Mouse (Mus musculus) liver, embryonic 15.5 days (tissue): ENCODE results near the gene Letmd1. TPM values are rescaled to one million over a fixed set of nuclear protein-coding genes. Genes with fewer than 3 reads are reported as not detected.
"Not testable (repeated sequence)": the region's sequence is repeated elsewhere in the genome, so short reads cannot be mapped to it uniquely, and the experiment has no call there.

Experiments used
- ATAC-seq: fragments of 200-750 bp; cut with Nextera tagmentation; 2 replicates; pipeline ENCODE4 v1.8.0; 2017; ENCODE audit warnings: moderate number of reproducible peaks, mild to moderate bottlenecking, moderate library complexity; ENCODE audit not compliant: insufficient read depth
- H3K27ac ChIP-seq: fragments of 300-500 bp; sonication (generic); replicated peaks from 2 replicates; pipeline ENCODE4 v1.5.1; 2015; ENCODE audit warnings: mild to moderate bottlenecking, inconsistent platforms
- H3K27me3 ChIP-seq: fragments of 300-500 bp; sonication (generic); 2 replicates; pipeline ENCODE4 v1.6.1; 2015; ENCODE audit warnings: mild to moderate bottlenecking, inconsistent platforms
- H3K36me3 ChIP-seq: fragments of 300-500 bp; sonication (generic); replicated peaks from 2 replicates; pipeline ENCODE4 v1.6.1; 2015; ENCODE audit warnings: moderate library complexity, mild to moderate bottlenecking, inconsistent platforms
- H3K4me1 ChIP-seq: fragments of 300-500 bp; sonication (generic); replicated peaks from 2 replicates; pipeline ENCODE4 v1.6.1; 2015; ENCODE audit warnings: inconsistent platforms
- H3K4me2 ChIP-seq: fragments of 300-500 bp; sonication (generic); 2 replicates; pipeline ENCODE4 v1.6.1; 2015; ENCODE audit warnings: moderate library complexity, mild to moderate bottlenecking, inconsistent platforms
- H3K4me3 ChIP-seq: fragments of 300-500 bp; sonication (generic); replicated peaks from 2 replicates; pipeline ENCODE4 v1.5.1; 2015; ENCODE audit warnings: mild to moderate bottlenecking, inconsistent platforms
- H3K9ac ChIP-seq: fragments of 300-500 bp; sonication (generic); 2 replicates; pipeline ENCODE4 v1.6.1; 2015; ENCODE audit warnings: moderate library complexity, mild to moderate bottlenecking, inconsistent platforms
- H3K9me3 ChIP-seq: fragments of 300-500 bp; sonication (generic); replicated peaks from 2 replicates; pipeline ENCODE4 v1.6.1; 2016; ENCODE audit warnings: inconsistent platforms
- WGBS: fragments of 180-500 bp; shearing (Covaris S2); methylation state at CpG from one replicate; pipeline ENCODE4 v1.1.7; 2015; ENCODE audit warnings: mixed read lengths; ENCODE audit not compliant: insufficient replicate concordance; 5-methylcytosine and 5-hydroxymethylcytosine counted together
- polyA plus RNA-seq: library from polyadenylated mRNA; unstranded; fragments of >200 nt; fragmentation: Nextera tagmentation; extraction: Ambion mirVana; gene quantifications from 2 replicates; pipeline ENCODE4 v1.2.1, GENCODE M21; 2015

Gene Letmd1
- 11.9 and 14.3 TPM in 2 replicates for polyA plus RNA-seq

DNA sequence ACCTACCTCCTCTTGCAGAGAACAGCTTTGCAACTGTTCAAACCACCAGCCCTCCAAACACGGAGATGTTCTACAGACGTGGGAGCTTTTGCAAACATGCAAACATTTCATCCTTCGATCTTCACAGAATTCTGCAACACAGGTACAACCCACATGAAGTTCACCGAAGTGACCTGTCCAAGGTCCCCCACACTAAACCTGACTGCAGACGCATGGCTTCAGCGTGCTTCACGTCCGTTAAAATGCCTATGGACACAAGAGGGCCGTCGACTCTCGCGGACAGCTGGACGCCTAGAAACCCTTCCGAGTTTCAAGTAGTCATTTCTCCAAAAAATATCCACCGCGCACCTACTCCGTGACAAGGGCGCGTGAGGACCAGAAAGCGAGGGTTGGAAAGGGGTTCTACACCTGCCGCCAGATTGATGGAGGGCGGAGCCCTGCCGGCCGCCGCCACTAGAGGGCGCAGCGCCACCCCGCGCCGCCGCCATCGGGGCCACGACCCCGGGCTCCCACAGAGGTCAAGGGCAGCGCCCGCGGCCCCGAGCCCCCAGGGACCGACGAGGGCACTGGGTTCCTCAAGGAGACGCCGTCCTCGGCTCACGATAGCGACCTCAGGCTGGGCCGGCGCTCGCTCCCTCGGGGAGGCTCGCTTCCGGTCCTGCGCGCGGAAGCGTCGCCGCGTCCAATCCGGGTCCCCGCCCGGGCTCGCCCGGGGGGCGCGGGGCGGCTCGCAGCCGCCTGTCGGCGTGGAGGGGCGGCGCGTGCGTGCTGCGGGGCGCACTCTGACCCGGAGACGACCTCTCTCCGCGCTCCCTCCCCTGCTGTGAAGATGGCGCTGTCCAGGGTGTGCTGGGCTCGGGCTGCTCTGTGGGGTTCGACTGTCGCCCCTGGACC lies at the start of gene Letmd1:
Gene Letmd1, plus strand, starts transcription at position 729 of the 894 bp plus-strand sequence.
- 1% methylated on average over 83 of the region's 84 CpGs for WGBS
- peak; percentile 82 for ATAC-seq
- peak within 1 kb of the TSS; percentile 95 for H3K4me2 ChIP-seq

GRCm38 (mm10) chr15:100419311-100419710 lies 49.5 kb upstream of the Letmd1 start:
- H3K4me3 ChIP-seq, result peak overlapping the region; percentile 99
- H3K36me3 ChIP-seq, result peaks cover 30% of the 10 kb centered on the region
- peaks cover 86% of the 10 kb centered on the region for H3K4me1 ChIP-seq
- WGBS, result 45% methylated on average over 8 of the region's 8 CpGs
- peak overlapping the region; percentile 98 for H3K9ac ChIP-seq
- H3K27me3 ChIP-seq, result peaks cover 11% of the 10 kb centered on the region
- H3K27ac ChIP-seq, result peak overlapping the region; percentile 99
- peak; percentile 3; the same call in 1 of the 2 replicates for ATAC-seq
- H3K9me3 ChIP-seq, result no peaks in the 10 kb centered on the region
- H3K4me2 ChIP-seq, result peak overlapping the region; percentile 99

More for the DNA sequence above, at the start of gene Letmd1:
- Histone ChIP-seq H3K27ac (peak within 1 kb of the TSS; percentile 86), H3K4me1 (peaks cover 29% of the 10 kb centered on the region), H3K9me3 (no peaks in the 10 kb centered on the region), H3K4me3 (peak within 1 kb of the TSS; percentile 91), H3K9ac (peak within 1 kb of the TSS; percentile 83), H3K36me3 (0 out of 2 replicates have a peak, but pooled peaks cover 8% of the 10 kb centered on the region), H3K27me3 (no peaks in the 10 kb centered on the region)

GRCm38 (mm10) chr15:100419901-100420745 lies 48.7 kb upstream of the Letmd1 start:
- ATAC-seq, result peak; percentile 79
- peaks cover 26% of the 10 kb centered on the region for H3K36me3 ChIP-seq
- 21% methylated on average over 9 of the region's 9 CpGs for WGBS
- H3K9ac ChIP-seq, result peak overlapping the region; percentile 98
- H3K4me3 ChIP-seq, result peak overlapping the region; percentile 99
- H3K9me3 ChIP-seq, result no peaks in the 10 kb centered on the region
- H3K27me3 ChIP-seq, result peaks cover 20% of the 10 kb centered on the region
- peak overlapping the region; percentile 99 for H3K27ac ChIP-seq
- H3K4me1 ChIP-seq, result peaks cover 86% of the 10 kb centered on the region
- peak overlapping the region; percentile 99 for H3K4me2 ChIP-seq

DNA sequence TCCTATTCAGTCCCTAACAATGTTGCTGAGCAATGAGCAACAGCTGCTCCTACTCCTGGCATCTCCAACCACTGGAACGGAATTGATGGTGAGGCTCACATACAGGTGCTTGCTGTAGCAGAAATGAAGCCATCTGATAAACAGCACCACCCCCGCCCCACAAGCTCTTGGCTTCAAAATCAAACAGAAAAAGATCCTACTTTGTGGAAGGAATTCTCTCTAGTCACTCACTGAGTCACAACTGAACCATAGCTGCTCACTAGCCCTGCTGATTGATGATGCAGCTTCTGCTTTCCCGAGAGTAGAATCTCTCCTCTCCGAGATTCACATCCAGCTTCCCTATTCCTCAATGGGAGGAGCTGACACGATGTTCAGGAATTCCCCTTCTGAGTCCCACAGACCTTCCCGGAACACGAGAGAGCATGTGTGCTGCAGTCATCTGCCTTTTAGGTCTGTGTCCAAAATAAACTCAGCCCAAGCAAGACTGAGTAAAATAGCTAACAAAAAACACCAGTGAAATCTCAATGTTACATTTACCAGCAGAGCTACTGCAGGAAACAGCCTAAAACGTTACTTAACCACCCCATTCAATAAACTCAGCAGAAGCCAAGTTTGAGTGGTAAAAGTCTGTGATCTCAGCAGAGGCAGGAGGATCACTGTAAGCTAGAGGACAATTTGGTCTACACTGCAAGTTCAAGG lies 47.6 kb upstream of the Letmd1 start:
- 13% methylated on average over 8 of the region's 8 CpGs for WGBS
- Histone ChIP-seq H3K4me2 (peak overlapping the region; percentile 99), H3K36me3 (peaks cover 16% of the 10 kb centered on the region), H3K27me3 (peaks cover 30% of the 10 kb centered on the region), H3K4me3 (peak overlapping the region; percentile 99), H3K27ac (peak overlapping the region; percentile 99), H3K9me3 (no peaks in the 10 kb centered on the region), H3K9ac (peak overlapping the region; percentile 98), H3K4me1 (peaks cover 75% of the 10 kb centered on the region)
- ATAC-seq, result no peak

DNA sequence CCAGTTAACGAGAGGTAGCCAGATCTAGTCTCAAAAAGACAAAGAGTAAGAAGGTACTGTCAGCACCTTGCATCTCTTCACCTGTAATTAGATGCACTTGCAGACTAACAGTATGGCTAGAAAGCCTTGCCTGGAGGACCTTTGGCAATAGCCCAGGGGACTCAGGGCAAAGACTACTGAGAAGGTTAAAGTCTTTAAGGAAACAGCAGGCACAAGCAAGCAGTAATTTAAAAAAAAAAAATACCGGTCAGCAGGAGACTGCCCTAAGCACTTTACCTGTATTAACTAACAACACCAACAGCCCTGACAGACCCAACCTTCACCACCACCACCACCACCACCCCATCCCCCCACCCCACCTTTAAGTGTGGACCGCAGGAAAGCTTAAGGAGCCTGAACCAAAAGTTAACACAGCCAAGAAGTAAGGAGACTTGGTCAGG lies 47.0 kb upstream of the Letmd1 start, which contains the start of gene Gm5475:
Gene Gm5475, plus strand, starts transcription at position 390 of the 440 bp plus-strand sequence.
- H3K9ac ChIP-seq, result peak within 1 kb of the TSS; percentile 98
- ATAC-seq, H3K9me3 ChIP-seq: not testable (repeated sequence)
- peaks cover 13% of the 10 kb centered on the region for H3K36me3 ChIP-seq
- peaks cover 36% of the 10 kb centered on the region for H3K27me3 ChIP-seq
- H3K4me3 ChIP-seq, result peak within 1 kb of the TSS; percentile 99
- H3K4me1 ChIP-seq, result peaks cover 70% of the 10 kb centered on the region
- 14% methylated on average over 3 of the region's 3 CpGs for WGBS
- H3K4me2 ChIP-seq, result peak within 1 kb of the TSS; percentile 99
- H3K27ac ChIP-seq, result peak within 1 kb of the TSS; percentile 99

DNA sequence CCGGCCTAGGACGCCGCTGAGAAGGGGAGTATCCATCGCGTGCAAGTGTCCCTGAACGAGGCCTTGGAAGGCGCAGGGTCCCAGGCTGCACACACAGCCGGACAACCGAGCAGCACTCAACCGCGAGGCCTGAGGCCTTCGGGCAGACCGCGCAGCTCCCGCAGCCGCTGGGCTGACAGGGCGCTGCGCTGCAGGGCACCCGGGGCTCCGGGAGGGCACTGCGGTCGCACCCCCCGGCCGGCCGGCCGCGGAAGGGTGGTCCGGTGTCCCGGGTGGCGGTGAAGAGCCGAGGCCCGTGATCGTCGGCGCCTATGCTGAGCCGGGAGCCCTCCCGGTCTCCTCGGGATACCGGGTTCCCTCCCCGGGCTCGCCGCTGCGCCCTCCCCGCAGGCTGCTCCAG lies 46.3 kb upstream of the Letmd1 start:
- no peaks in the 10 kb centered on the region for H3K9me3 ChIP-seq
- peak overlapping the region; percentile 99 for H3K4me3 ChIP-seq
- H3K4me1 ChIP-seq, result peaks cover 63% of the 10 kb centered on the region
- under 1% methylated on average over 44 of the region's 44 CpGs for WGBS
- H3K4me2 ChIP-seq, result peak overlapping the region; percentile 99
- ATAC-seq, result peak; percentile 43
- peaks cover 43% of the 10 kb centered on the region for H3K27me3 ChIP-seq
- peaks cover 7% of the 10 kb centered on the region for H3K36me3 ChIP-seq
- H3K9ac ChIP-seq, result peak overlapping the region; percentile 98
- peak overlapping the region; percentile 99 for H3K27ac ChIP-seq

- Histone ChIP-seq H3K4me3 (peak overlapping the region; percentile 99), H3K36me3 (0 out of 2 replicates have a peak, but pooled peaks cover under 1% of the 10 kb centered on the region), H3K4me1 (peaks cover 55% of the 10 kb centered on the region), H3K27ac (peak overlapping the region; percentile 99), H3K9ac (peak overlapping the region; percentile 98), H3K4me2 (peak overlapping the region; percentile 99), H3K27me3 (peaks cover 43% of the 10 kb centered on the region), H3K9me3 (no peaks in the 10 kb centered on the region)
- whole genome bisulfite sequencing, result under 1% methylated on average over 65 of the region's 65 CpGs
- peak; percentile 89 for ATAC-seq
These were observed 45.6 kb upstream of the Letmd1 start for GRCm38 (mm10) chr15:100422899-100423860.

DNA sequence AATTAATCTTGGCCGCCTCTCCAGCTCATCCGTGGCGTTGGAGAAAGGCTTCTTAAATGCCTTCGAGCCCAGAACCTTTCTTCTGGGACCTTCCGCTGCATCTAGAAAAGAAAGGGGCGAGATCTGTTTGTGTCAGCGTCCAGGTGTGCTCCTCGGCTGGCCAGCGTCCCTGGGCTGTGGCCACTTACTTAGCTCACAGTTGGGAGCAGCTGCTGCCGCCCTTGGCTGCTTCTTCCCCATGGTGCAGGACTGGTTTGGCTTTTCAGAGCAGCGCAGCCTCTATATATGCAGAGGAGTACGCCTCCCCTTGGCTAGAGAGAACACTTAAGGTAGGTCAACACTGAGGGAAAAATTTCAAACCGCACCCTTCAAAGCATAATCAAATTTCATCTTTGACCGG lies 44.9 kb upstream of the Letmd1 start:
- Histone ChIP-seq H3K4me2 (peak overlapping the region; percentile 99), H3K9ac (peak overlapping the region; percentile 65), H3K9me3 (no peaks in the 10 kb centered on the region), H3K4me1 (peaks cover 48% of the 10 kb centered on the region), H3K27me3 (peaks cover 43% of the 10 kb centered on the region), H3K36me3 (no peaks in the 10 kb centered on the region), H3K4me3 (peak overlapping the region; percentile 99), H3K27ac (0 out of 2 replicates have a peak overlapping the region, but pooled peaks have one; percentile 29)
- ATAC-seq, result no peak
- 2% methylated on average over 14 of the region's 14 CpGs for WGBS

DNA sequence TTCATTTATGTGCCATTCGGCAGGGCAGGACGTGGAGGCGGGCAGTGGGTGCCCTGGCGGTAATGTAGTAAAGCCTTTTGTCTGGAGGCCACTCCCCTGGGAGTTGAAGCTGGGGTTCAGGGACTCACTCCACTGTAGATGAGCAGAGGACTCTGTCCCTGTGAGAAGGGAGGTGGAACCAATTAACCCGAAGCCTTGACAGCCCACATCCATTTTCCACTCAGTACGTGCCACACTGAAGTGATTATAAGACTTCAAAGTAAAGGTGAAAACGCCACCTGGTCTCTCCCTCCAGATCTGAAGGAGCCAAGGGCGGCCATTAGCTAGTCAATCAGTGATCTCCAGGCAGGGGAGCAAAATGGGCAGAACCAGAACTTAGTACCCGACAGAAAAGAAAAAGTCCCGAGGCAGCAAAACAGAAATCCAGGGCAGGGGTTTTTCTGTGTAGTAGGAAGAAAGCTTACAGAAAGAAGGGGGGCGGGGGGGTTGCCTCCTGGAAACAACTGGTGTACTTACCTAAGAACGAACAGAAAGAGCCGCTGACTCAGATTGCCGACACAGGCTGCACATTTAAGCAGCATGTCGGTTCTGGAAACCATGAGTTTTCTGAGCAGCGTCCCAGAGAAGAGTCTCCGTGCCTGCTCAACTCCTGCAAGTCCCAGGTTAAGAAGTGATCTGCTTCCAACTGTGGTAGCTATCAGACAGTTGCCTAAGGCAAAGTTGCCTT lies 44.3 kb upstream of the Letmd1 start, which contains the start of gene Slc11a2:
Gene Slc11a2, minus strand, starts transcription at position 677 of the 727 bp plus-strand sequence.
- H3K9me3 ChIP-seq, result no peaks in the 10 kb centered on the region
- peak within 1 kb of the TSS; percentile 99 for H3K4me3 ChIP-seq
- peaks cover 43% of the 10 kb centered on the region for H3K27me3 ChIP-seq
- no peak for ATAC-seq
- H3K4me1 ChIP-seq, result peaks cover 42% of the 10 kb centered on the region
- peak within 1 kb of the TSS; percentile 99 for H3K4me2 ChIP-seq
- 0 out of 2 replicates have a peak within 1 kb of the TSS, but pooled peaks have one; percentile 29 for H3K27ac ChIP-seq
- 29% methylated on average over 17 of the region's 17 CpGs for WGBS
- H3K36me3 ChIP-seq, result no peaks in the 10 kb centered on the region
- peak within 1 kb of the TSS; percentile 65 for H3K9ac ChIP-seq
